Mouse (Mus musculus) cerebellum, adult 2 months (tissue): ENCODE measurements around the gene Tanc1. TPM values are rescaled to one million over a fixed set of nuclear protein-coding genes. Genes with fewer than 3 reads are reported as not detected.
A peak's percentile ranks its signal among the peaks of the same experiment; 100 is the strongest.

Experiments
- DNase-seq, 2 experiments: peaks; one replicate each; pipeline ENCODE4 v3.0.0; 2021
- H3K27ac ChIP-seq: fragments of 200-500 bp; 2 replicates; pipeline ENCODE4 v1.5.1; 2012; ENCODE audit warnings: low read length, control low read depth, inconsistent platforms; ENCODE audit not compliant: insufficient read depth
- H3K27me3 ChIP-seq: fragments of 200-500 bp; 2 replicates; pipeline ENCODE4 v1.6.1; 2012; ENCODE audit warnings: inconsistent platforms, mild to moderate bottlenecking, low read length, moderate library complexity; ENCODE audit not compliant: control insufficient read depth, insufficient read depth
- H3K4me1 ChIP-seq: fragments of 200-500 bp; 2 replicates; pipeline ENCODE4 v1.6.1; 2011; ENCODE audit warnings: low read length; ENCODE audit not compliant: control insufficient read depth, insufficient read depth
- H3K4me3 ChIP-seq: fragments of 200-500 bp; replicated peaks from 2 replicates; pipeline ENCODE3; 2011; ENCODE audit warnings: mild to moderate bottlenecking, low read depth, low read length, control low read depth; ENCODE audit not compliant: insufficient read depth
- CTCF ChIP-seq: fragments of 200-500 bp; IDR thresholded peaks from 2 replicates; pipeline ENCODE4 v1.5.1; 2011; ENCODE audit warnings: low read depth, mild to moderate bottlenecking, control low read depth, low read length, moderate library complexity, borderline replicate concordance; ENCODE audit not compliant: insufficient read depth
- POLR2A ChIP-seq: fragments of 200-500 bp; IDR thresholded peaks from 2 replicates; pipeline ENCODE4 v1.6.1; 2011; ENCODE audit warnings: low read length, control low read depth, borderline replicate concordance; ENCODE audit not compliant: insufficient read depth
- WGBS: fragments of 180-500 bp; shearing (Covaris S2); methylation state at CpG from one replicate; pipeline ENCODE4 v1.1.7; 2018; 5-methylcytosine and 5-hydroxymethylcytosine counted together
- polyA plus RNA-seq: library from polyadenylated mRNA; depleted of rRNA; stranded (reverse); fragments of >200 nt; gene quantifications from 2 replicates; pipeline ENCODE4 v1.2.3, GENCODE M21; 2012

Gene Tanc1
- polyA plus RNA-seq, 1 experiment: 40.7 TPM

- TF ChIP-seq POLR2A: no peak
- no peak for TF ChIP-seq CTCF
- no peak for DNase-seq
- no peak overlapping the region for H3K27ac ChIP-seq
- peaks cover 32% of the 10 kb centered on the region for H3K4me1 ChIP-seq
- H3K27me3 ChIP-seq: no peaks in the 10 kb centered on the region
- 29% methylated on average over 9 of the region's 9 CpGs for WGBS
- H3K4me3 ChIP-seq: no peak overlapping the region
Observed at GRCm38 (mm10) chr2:59713626-59714556, 102.0 kb downstream of the Tanc1 start.

- H3K27me3 ChIP-seq: no peaks in the 10 kb centered on the region
- no peak overlapping the region for H3K4me3 ChIP-seq
- no peak overlapping the region for H3K27ac ChIP-seq
- TF ChIP-seq CTCF (no peak), POLR2A (no peak)
- H3K4me1 ChIP-seq: peaks cover 39% of the 10 kb centered on the region
- WGBS: 81% methylated on average over 2 of the region's 2 CpGs
- no peak for DNase-seq
Observed at GRCm38 (mm10) chr2:59714992-59715391, 103.2 kb downstream of the Tanc1 start.

- WGBS: 92% methylated on average over 3 of the region's 3 CpGs
- Histone ChIP-seq H3K4me1 (peaks cover 44% of the 10 kb centered on the region), H3K27ac (no peak overlapping the region), H3K4me3 (no peak overlapping the region), H3K27me3 (no peaks in the 10 kb centered on the region)
- no peak for DNase-seq
- no peak for TF ChIP-seq CTCF
Observed at GRCm38 (mm10) chr2:59716461-59716860, 104.6 kb downstream of the Tanc1 start.

- peaks cover 39% of the 10 kb centered on the region for H3K4me1 ChIP-seq
- no peaks in the 10 kb centered on the region for H3K27me3 ChIP-seq
- H3K27ac ChIP-seq: no peak overlapping the region
- 65% methylated on average over 3 of the region's 3 CpGs for whole genome bisulfite sequencing
- DNase-seq: peak; percentile 80 to 90
- no peak for TF ChIP-seq POLR2A
- TF ChIP-seq CTCF: peak; percentile 13; the same call in 1 of the 2 replicates
- no peak overlapping the region for H3K4me3 ChIP-seq
Observed at GRCm38 (mm10) chr2:59717746-59718294, 106.0 kb downstream of the Tanc1 start.

- no peaks in the 10 kb centered on the region for H3K27me3 ChIP-seq
- WGBS: 44% methylated on average over 24 of the region's 24 CpGs
- peak overlapping the region; percentile 21 for H3K27ac ChIP-seq
Observed at GRCm38 (mm10) chr2:59718601-59719416, 107.0 kb downstream of the Tanc1 start.

GRCm38 (mm10) chr2:59719831-59720230, 108.0 kb downstream of the Tanc1 start:
- no peak overlapping the region for H3K4me3 ChIP-seq
- 0 out of 2 replicates have a peak overlapping the region, but pooled peaks have one; percentile 21 for H3K27ac ChIP-seq
- no peaks in the 10 kb centered on the region for H3K27me3 ChIP-seq
- WGBS: 95% methylated on average over 4 of the region's 4 CpGs
- no peak for DNase-seq
- H3K4me1 ChIP-seq: peaks cover 34% of the 10 kb centered on the region
- no peak for TF ChIP-seq CTCF
- TF ChIP-seq POLR2A: no peak

More at GRCm38 (mm10) chr2:59718601-59719416, 107.0 kb downstream of the Tanc1 start:
- peaks cover 35% of the 10 kb centered on the region for H3K4me1 ChIP-seq
- TF ChIP-seq POLR2A (no peak), CTCF (no peak)
- peak; percentile 73 to 84 for DNase-seq
- no peak overlapping the region for H3K4me3 ChIP-seq

GRCm38 (mm10) chr2:59721119-59721518, 109.3 kb downstream of the Tanc1 start:
- Histone ChIP-seq H3K27me3 (no peaks in the 10 kb centered on the region), H3K4me3 (no peak overlapping the region), H3K4me1 (peaks cover 32% of the 10 kb centered on the region), H3K27ac (no peak overlapping the region; the same call in 1 of the 2 replicates)
- DNase-seq: no peak
- TF ChIP-seq POLR2A: no peak
- TF ChIP-seq CTCF: no peak
- 38% methylated on average over 8 of the region's 8 CpGs for WGBS
